Mouse (Mus musculus): ENCODE measurements around the gene Prom1. TPM values are rescaled to one million over a fixed set of nuclear protein-coding genes. Genes with fewer than 3 reads are reported as not detected.

The Prom1 gene
- total and polyA plus RNA-seq, 3 experiments = not detected

- H3K4me1 ChIP-seq (ENCODE audit: control insufficient read depth in 1 of 2, insufficient read depth in 2 of 2, low read length in 2 of 2) = no peaks in the 10 kb centered on the region
- no peak for TF ChIP-seq MYC (IDR thresholded peaks at IDR 0.05; ENCODE audit: low read depth, low read length)
- TF ChIP-seq ELF1 (IDR thresholded peaks at IDR 0.05; ENCODE audit: low read depth, low read length) = no peak
- TF ChIP-seq E2F4 (IDR thresholded peaks at IDR 0.05; ENCODE audit: borderline replicate concordance, low read depth, low read length) = no peak
- no peak for TF ChIP-seq CHD1 (IDR thresholded peaks at IDR 0.05; ENCODE audit: low read depth, low read length)
- no peak for TF ChIP-seq ZC3H11A (IDR thresholded peaks at IDR 0.05; ENCODE audit: low read depth, low read length)
- TF ChIP-seq HCFC1 (IDR thresholded peaks at IDR 0.05; ENCODE audit: low read depth, low read length) = no peak
- H3K27ac ChIP-seq (ENCODE audit: control insufficient read depth, low read depth, low read length) = no peak overlapping the region
- H3K36me3 ChIP-seq (ENCODE audit: control insufficient read depth in 1 of 2, insufficient read depth in 2 of 2, low read length in 2 of 2) = no peaks in the 10 kb centered on the region
- H3K9me3 ChIP-seq (replicated peaks; ENCODE audit: insufficient read depth, low read length) = no peaks in the 10 kb centered on the region
- H3K4me3 ChIP-seq (ENCODE audit: control insufficient read depth in 1 of 2, insufficient read depth in 1 of 2, low read depth in 2 of 2, low read length in 2 of 2) = no peak overlapping the region
- no peaks in the 10 kb centered on the region; a peak in 1 of 4 replicates for H3K27me3 ChIP-seq (ENCODE audit: control insufficient read depth in 1 of 2, insufficient read depth in 2 of 2, low read length in 2 of 2)
- no peaks in the 10 kb centered on the region for H3K79me2 ChIP-seq (ENCODE audit: control insufficient read depth, insufficient read depth, low read length, poor library complexity)
- DNase-seq (ENCODE audit: low read depth, low spot score) = no peak
- H3K9ac ChIP-seq (ENCODE audit: control insufficient read depth, low read depth, low read length, poor library complexity, severe bottlenecking) = no peak overlapping the region
These were observed 153.6 kb downstream of the Prom1 start for GRCm38 (mm10) chr5:43948111-43948743.

- Histone ChIP-seq H3K79me2 (ENCODE audit: control insufficient read depth, insufficient read depth, low read length, poor library complexity) (no peaks in the 10 kb centered on the region), H3K27me3 (ENCODE audit: control insufficient read depth in 1 of 2, insufficient read depth in 2 of 2, low read length in 2 of 2) (no peaks in the 10 kb centered on the region; a peak in 1 of 4 replicates), H3K9ac (ENCODE audit: control insufficient read depth, low read depth, low read length, poor library complexity, severe bottlenecking) (no peak overlapping the region), H3K36me3 (ENCODE audit: control insufficient read depth in 1 of 2, insufficient read depth in 2 of 2, low read length in 2 of 2) (no peaks in the 10 kb centered on the region), H3K4me3 (ENCODE audit: control insufficient read depth in 1 of 2, insufficient read depth in 1 of 2, low read depth in 2 of 2, low read length in 2 of 2) (no peak overlapping the region), H3K27ac (ENCODE audit: control insufficient read depth, low read depth, low read length) (no peak overlapping the region), H3K4me1 (ENCODE audit: control insufficient read depth in 1 of 2, insufficient read depth in 2 of 2, low read length in 2 of 2) (no peaks in the 10 kb centered on the region), H3K9me3 (replicated peaks; ENCODE audit: insufficient read depth, low read length) (no peaks in the 10 kb centered on the region)
- TF ChIP-seq NELFE (IDR thresholded peaks at IDR 0.05; ENCODE audit: low read depth, low read length) (no peak), ETS1 (IDR thresholded peaks at IDR 0.05; ENCODE audit: low read depth, low read length) (no peak), NRF1 (IDR thresholded peaks at IDR 0.05; ENCODE audit: insufficient read depth, low read depth, low read length, poor library complexity, severe bottlenecking) (no peak), TBP (IDR thresholded peaks at IDR 0.05; ENCODE audit: low read depth, low read length) (no peak), GATA1 (IDR thresholded peaks at IDR 0.05; ENCODE audit: low read depth, low read length) (no peak)
- no peak for DNase-seq (ENCODE audit: low read depth, low spot score)
These were observed 154.4 kb downstream of the Prom1 start for GRCm38 (mm10) chr5:43947330-43947977.

Other genes with a start within 250 kb of the Prom1 start
- not detected in 2 replicates for gene Cd38, start 233.5 kb downstream of the Prom1 start, total RNA-seq (2012; rRNA removed)
- not detected for gene Cd38, start 233.5 kb downstream of the Prom1 start, polyA plus RNA-seq (2012; ENCODE audit: insufficient read depth in 1 of 2, insufficient read length in 2 of 2, low read depth in 1 of 2, low replicate concordance in 2 of 2, missing spikeins in 1 of 2)
- 2.9 and 3.0 TPM in 2 replicates for gene Gm7879, start 188.9 kb downstream of the Prom1 start, total RNA-seq (2012; rRNA removed)
- gene Gm7879, start 188.9 kb downstream of the Prom1 start, polyA plus RNA-seq (2012; ENCODE audit: insufficient read depth in 1 of 2, insufficient read length in 2 of 2, low read depth in 1 of 2, low replicate concordance in 2 of 2, missing spikeins in 1 of 2) = not detected
- not detected in 2 replicates for gene Fgfbp1, start 120.3 kb downstream of the Prom1 start, total RNA-seq (2012; rRNA removed)
- not detected for gene Fgfbp1, start 120.3 kb downstream of the Prom1 start, polyA plus RNA-seq (2012; ENCODE audit: insufficient read depth in 1 of 2, insufficient read length in 2 of 2, low read depth in 1 of 2, low replicate concordance in 2 of 2, missing spikeins in 1 of 2)
- 39.8 and 47.0 TPM in 2 replicates for gene Tapt1, start 124.6 kb upstream of the Prom1 start, total RNA-seq (2012; rRNA removed)
- gene Tapt1, start 124.6 kb upstream of the Prom1 start, polyA plus RNA-seq (2012; ENCODE audit: insufficient read depth in 1 of 2, insufficient read length in 2 of 2, low read depth in 1 of 2, low replicate concordance in 2 of 2, missing spikeins in 1 of 2) = 10 to 100 TPM in 1 of 2 experiments, not detected in 1; 64.6 TPM